Mouse (Mus musculus): ENCODE data around the gene 4931428F04Rik.

- no peak for TF ChIP-seq CHD2 (IDR thresholded peaks at IDR 0.05; ENCODE audit: low read depth, low read length)
- TF ChIP-seq ZNF384 (IDR thresholded peaks at IDR 0.05; ENCODE audit: low read depth, low read length), result no peak
- no peak for TF ChIP-seq HCFC1 (IDR thresholded peaks at IDR 0.05; ENCODE audit: borderline replicate concordance, insufficient read depth, low read length)
- no peak for TF ChIP-seq ZC3H11A (IDR thresholded peaks at IDR 0.05; ENCODE audit: borderline replicate concordance, low read depth, low read length)
These were observed 14.2 kb upstream of the 4931428F04Rik start for GRCm38 (mm10) chr8:105303874-105304273.
